Mouse (Mus musculus) cerebellum, adult 11 months (tissue): Measurements from ENCODE around the gene March1.

Source experiments
- DNase-seq: peaks from one replicate; pipeline ENCODE4 v3.0.0; 2022

March1 gene

DNA sequence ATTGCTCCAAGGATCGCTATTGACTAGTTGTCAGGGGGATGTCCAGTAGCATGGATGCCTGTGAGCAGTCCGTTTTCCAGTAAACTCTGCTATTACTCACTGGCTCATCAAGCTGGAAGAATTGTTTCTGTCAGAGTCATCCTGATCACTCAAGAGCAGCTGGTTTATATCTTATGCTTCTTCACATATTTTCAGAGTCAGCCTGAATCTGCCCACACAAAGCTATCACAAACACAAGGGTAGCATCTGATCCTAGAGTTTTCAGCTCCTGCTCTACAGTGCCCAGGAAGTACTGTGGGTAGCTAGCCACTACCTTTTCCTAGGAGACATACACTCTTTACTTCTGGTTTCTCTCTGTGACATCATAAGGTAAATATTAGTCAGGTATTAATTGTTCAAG lies 405.1 kb downstream of the March1 start:
- no peak for DNase-seq

DNA sequence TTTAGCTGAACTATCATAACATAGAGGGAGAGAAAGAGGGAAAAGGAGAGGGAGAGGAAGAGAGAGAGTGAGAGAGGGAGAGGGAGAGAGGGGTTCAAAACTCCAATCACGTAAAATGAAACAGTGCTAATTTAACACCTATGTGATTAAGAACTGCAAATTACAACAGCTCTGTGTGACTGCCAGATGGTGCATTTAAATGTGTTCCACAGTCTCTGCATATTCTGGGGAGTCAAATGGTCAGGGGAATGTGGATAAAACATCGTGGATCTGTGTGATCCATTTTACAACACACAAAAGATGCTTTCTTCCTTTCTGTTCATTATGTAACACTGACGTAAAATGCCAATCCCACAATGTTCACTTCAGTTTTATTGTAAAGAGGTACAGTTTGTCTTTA lies 416.0 kb downstream of the March1 start:
- DNase-seq: no peak

DNA sequence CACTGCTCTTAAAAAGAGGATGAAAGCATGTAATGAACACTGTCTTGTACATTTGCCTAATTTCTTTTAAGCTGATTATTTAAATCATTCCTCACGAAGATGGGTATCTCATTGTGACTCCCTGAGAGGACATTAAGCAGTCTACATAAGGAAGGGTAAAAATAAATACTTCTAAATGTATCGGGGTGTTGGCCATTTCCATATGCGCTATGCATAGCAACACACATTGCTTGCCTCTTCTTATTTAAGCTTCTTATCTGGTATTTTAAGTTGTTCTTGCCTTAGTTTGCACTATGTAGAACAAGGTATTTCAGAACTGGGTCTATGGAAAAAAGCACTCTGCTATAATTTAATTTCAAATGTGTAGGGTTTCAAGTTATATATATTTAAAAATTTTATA lies 416.7 kb downstream of the March1 start:
- no peak for DNase-seq

GRCm38 (mm10) chr8:66094152-66094551 lies 476.5 kb downstream of the March1 start:
- DNase-seq: no peak

- DNase-seq: no peak
Measured at GRCm38 (mm10) chr8:66098148-66098547, 480.4 kb downstream of the March1 start.

DNA sequence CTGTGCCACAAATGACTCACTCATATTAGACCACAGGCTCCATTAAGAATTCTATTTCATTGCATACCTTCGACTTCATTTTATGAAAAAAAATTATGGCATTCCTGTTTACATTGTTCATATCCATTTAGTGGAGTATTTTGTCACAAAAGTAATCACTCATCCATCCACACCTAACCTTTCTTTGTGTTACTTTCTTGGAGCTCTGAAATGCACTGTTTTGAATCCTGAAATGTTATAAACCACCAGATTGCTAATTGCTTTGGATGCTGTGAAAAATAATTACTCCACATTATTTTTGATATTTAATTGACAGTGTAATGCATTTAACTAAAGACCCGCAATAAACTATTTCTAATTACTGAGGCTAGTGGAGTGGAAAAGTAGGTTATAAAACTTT lies 501.6 kb downstream of the March1 start:
- DNase-seq: no peak

DNA sequence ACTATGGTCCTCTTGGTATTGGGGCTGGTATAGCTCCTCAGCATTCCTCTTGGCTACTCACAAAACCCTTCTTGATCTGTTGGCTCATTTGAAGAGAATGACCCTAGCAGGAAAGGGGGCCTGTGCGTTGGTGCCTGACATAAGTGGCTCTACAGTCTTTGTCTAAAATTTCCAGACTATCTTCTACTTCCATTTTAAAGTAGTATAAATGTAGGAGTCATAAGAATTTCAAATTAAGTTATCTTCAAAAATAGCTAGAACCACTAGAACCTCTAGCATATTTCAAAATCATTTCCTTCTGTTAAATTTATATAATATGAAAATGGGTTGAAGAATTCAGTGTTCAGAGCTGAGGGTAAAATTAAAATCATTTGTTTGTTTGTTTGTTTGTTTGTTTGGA lies 541.9 kb downstream of the March1 start:
- DNase-seq: no peak

- DNase-seq: no peak
Measured at GRCm38 (mm10) chr8:66166835-66167234, 549.1 kb downstream of the March1 start.

GRCm38 (mm10) chr8:66167405-66168173 lies 549.9 kb downstream of the March1 start:
- no peak for DNase-seq

GRCm38 (mm10) chr8:66179336-66179735 lies 561.6 kb downstream of the March1 start:
- DNase-seq: no peak

GRCm38 (mm10) chr8:66181265-66181664 lies 563.6 kb downstream of the March1 start:
- DNase-seq: no peak

DNA sequence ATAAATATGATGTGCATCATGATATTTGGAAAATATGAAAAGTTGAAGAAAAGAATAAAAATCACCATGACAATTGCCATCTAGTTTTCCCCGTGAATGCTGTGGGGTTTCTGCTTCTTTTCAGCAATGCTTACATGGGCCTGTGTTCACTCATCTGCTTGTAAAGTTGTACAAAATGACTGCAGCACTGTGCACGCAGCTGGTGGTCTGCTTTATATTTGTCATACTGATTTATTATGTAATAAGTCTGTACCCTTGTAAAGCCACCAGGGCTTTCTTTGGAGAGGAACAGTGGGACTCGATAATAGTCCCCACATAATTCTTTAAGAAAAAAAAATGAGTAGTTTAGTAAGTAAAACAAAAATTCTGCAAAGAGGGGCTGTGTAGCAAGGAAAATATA lies 564.6 kb downstream of the March1 start:
- DNase-seq: no peak

DNA sequence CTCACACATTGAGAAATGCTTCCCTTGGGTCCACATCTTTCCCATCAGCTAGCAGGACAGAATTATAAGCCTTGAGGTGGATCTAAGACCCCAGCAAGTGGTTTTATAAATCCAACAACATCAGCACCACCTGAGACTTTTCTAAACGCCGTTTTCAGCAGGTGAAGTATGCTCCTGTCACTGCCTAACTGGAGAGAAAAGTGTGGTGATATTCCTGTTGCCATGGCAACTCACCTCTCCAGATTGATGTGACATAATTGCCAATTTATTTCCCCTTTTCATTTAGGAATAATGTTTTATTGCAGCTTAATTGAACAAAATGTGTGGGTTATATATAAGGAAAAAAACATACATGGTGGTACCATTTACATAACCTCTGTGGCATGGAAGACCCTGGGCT lies 565.8 kb downstream of the March1 start:
- DNase-seq: no peak

GRCm38 (mm10) chr8:66185226-66185625 lies 567.5 kb downstream of the March1 start:
- no peak for DNase-seq

DNA sequence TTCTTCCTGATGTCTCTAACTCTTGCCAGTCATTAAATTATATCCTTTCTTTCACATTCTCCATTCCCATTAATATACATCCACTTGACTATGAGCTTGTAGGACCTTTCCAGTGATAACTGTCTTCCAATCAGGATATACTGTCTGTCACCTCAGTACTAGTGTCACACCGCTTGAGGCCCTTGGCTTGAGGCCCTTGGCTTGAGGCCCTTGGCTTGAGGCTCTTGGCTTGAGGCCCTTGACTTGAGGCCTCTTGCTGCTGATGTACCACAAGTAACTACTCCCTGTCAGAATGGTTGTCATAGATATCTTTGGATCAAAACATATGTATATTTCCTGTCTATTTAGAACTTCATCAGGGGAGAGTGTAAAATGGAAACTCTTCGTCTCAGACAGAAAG lies 576.7 kb downstream of the March1 start:
- peak; percentile 0 for DNase-seq

- no peak for DNase-seq
Measured at GRCm38 (mm10) chr8:66200169-66200568, 582.5 kb downstream of the March1 start.

DNA sequence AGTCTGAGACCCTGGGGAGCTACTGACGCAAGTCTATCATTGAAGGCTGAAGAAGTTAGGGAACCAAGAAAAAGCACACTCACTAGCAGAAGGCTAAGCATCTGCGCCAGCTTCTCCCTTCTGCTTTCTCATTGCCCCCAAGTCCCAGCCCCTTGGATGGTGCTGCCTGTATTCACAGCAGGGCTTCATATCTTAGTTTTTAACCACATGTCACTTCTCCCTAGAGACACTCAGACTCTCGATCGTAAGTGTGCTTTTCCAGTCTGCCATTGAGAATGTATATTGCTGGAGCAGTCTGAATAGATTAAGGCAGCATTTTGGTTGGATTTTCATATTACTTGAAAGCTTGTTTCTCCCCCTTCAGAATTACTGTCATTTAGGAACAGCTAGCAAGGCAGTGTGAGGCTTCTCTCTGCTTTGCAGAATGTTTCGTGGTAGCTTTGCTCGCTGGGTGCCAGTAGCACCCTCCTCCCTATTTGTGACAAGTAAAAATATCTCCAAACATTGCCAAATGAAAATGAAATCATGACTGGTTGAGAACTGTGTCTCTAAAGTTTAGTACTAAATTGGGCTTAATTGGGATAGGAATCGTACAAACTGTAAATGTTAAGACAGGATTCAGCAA lies 586.2 kb downstream of the March1 start:
- DNase-seq: no peak

- DNase-seq: no peak
Measured at GRCm38 (mm10) chr8:66209553-66209952, 591.9 kb downstream of the March1 start.

GRCm38 (mm10) chr8:66210294-66210693 lies 592.6 kb downstream of the March1 start:
- DNase-seq: no peak

DNA sequence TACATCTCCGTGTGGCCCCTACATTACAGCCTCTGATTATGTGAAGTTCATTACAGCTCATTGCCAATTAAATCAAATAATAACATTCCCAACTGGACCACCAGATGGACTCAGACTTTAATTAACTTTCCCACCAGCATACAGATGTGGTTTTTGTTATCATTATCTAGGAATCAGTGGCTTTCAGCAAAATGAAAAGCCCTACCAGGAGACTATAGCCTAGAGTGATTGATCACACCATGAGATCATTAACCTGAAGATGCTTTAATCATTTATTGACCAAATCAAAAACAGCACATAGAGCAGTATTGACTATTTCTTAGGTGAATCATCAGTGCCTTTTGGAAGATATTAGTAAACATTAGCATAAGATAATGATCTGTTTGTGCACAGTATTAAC lies 602.3 kb downstream of the March1 start:
- no peak for DNase-seq

- no peak for DNase-seq
Measured at GRCm38 (mm10) chr8:66229931-66230330, 612.2 kb downstream of the March1 start.

GRCm38 (mm10) chr8:66269546-66269945 lies 651.8 kb downstream of the March1 start:
- no peak for DNase-seq

DNA sequence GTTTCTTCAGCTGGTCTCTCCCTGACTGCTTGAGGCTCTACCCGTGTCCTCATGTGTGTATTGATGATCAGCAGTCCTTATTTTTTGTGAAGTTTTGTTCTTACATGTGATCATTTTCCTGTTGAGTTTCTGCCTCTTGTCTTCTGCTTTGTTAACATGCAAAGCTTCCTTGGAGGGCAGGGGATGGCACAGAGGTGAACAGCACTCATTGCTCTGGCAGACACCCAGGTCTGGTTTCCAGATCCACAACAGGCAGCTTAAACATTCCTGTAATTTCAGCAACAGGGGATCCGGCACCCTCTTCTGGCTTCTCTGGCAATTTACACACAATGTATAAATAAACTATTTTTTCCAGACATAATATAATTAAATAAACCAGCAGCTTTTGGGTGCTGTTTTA lies 652.4 kb downstream of the March1 start:
- DNase-seq: no peak

DNA sequence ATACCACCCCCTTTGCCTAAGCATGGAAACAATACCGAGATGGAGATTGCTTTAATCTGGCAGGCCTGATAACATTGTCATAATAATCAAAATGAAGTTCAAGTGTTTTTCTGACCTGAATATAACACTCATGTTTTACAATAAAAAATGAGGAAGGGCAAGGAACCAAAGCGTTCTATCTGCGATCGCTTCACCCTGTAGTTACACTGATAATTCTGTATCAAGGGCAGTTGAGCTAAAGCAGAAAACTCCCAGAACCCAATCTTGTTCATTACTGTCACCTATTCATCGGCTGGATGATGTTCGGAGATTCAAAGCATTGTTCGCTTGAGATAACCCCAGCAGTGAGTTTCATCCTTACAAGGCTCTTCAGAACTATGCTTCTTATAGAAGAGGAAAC lies 700.1 kb downstream of the March1 start:
- no peak for DNase-seq
